Mouse (Mus musculus) bone marrow, adult 2 months (tissue): ENCODE measurements at regions not wholly inside any gene's neighbourhood (a gene's known extent, or its start where the extent isn't known, plus 50 kb on each side); places are given as distances from the start of the nearest gene placed in this dataset.

Source experiments
- H3K27ac ChIP-seq: fragments of 200-500 bp; 2 replicates; pipeline ENCODE4 v1.5.1; 2012; ENCODE audit warnings: low read depth, mild to moderate bottlenecking, control low read depth, inconsistent platforms, low read length; ENCODE audit not compliant: control insufficient read depth, poor library complexity, insufficient read depth
- H3K4me1 ChIP-seq: fragments of 200-500 bp; 2 replicates; pipeline ENCODE4 v1.6.1; 2011; ENCODE audit warnings: low read length; ENCODE audit not compliant: control insufficient read depth, insufficient read depth
- H3K4me3 ChIP-seq: fragments of 200-500 bp; replicated peaks from 2 replicates; pipeline ENCODE3; 2011; ENCODE audit warnings: mild to moderate bottlenecking, low read depth, low read length, control low read depth; ENCODE audit not compliant: control insufficient read depth
- CTCF ChIP-seq: fragments of 200-500 bp; IDR thresholded peaks from 2 replicates; pipeline ENCODE4 v1.5.1; 2011; ENCODE audit warnings: low read length, control low read depth; ENCODE audit not compliant: control insufficient read depth, insufficient read depth
- POLR2A ChIP-seq: fragments of 200-500 bp; IDR thresholded peaks from 2 replicates; pipeline ENCODE4 v1.6.1; 2011; ENCODE audit warnings: low read depth, mild to moderate bottlenecking, control low read depth, low read length, borderline replicate concordance; ENCODE audit not compliant: control insufficient read depth
- WGBS: fragments of 180-500 bp; shearing (Covaris S2); methylation state at CpG from one replicate; pipeline ENCODE4 v1.1.7; 2018; 5-methylcytosine and 5-hydroxymethylcytosine counted together

- TF ChIP-seq CTCF: no peak
- no peak for TF ChIP-seq POLR2A
- H3K4me3 ChIP-seq: no peak overlapping the region
- peaks cover 3% of the 10 kb centered on the region; the same call in 1 of the 2 replicates for H3K4me1 ChIP-seq
- 80% methylated on average over 6 of the region's 6 CpGs for WGBS
- peak overlapping the region; percentile 60 for H3K27ac ChIP-seq
Observed at GRCm38 (mm10) chr3:41170566-41170965, 87.7 kb upstream of the Pgrmc2 start.

- Histone ChIP-seq H3K4me3 (no peak overlapping the region), H3K4me1 (peaks cover 3% of the 10 kb centered on the region; the same call in 1 of the 2 replicates), H3K27ac (peak overlapping the region; percentile 90)
- no peak for TF ChIP-seq POLR2A
- no peak for TF ChIP-seq CTCF
- WGBS: 53% methylated on average over 10 of the region's 10 CpGs
Observed at GRCm38 (mm10) chr3:41169430-41169829, 86.6 kb upstream of the Pgrmc2 start.

- 87% methylated on average over 11 of the region's 11 CpGs for WGBS
- no peak overlapping the region for H3K27ac ChIP-seq
- H3K4me1 ChIP-seq: peaks cover 3% of the 10 kb centered on the region; the same call in 1 of the 2 replicates
- H3K4me3 ChIP-seq: no peak overlapping the region
- peak; percentile 37 for TF ChIP-seq CTCF
- TF ChIP-seq POLR2A: no peak
Observed at GRCm38 (mm10) chr3:41168181-41168967, 85.5 kb upstream of the Pgrmc2 start.

- WGBS: 91% methylated on average over 3 of the region's 3 CpGs
- Histone ChIP-seq H3K4me3 (no peak overlapping the region), H3K4me1 (peaks cover 3% of the 10 kb centered on the region; the same call in 1 of the 2 replicates), H3K27ac (no peak overlapping the region)
- TF ChIP-seq POLR2A: no peak
- no peak for TF ChIP-seq CTCF
Observed at GRCm38 (mm10) chr3:41167476-41167875, 84.6 kb upstream of the Pgrmc2 start.

- Histone ChIP-seq H3K4me1 (peaks cover 2% of the 10 kb centered on the region; the same call in 1 of the 2 replicates), H3K4me3 (no peak overlapping the region), H3K27ac (no peak overlapping the region)
- TF ChIP-seq CTCF: no peak
- TF ChIP-seq POLR2A: no peak
- 84% methylated on average over 7 of the region's 7 CpGs for WGBS
Observed at GRCm38 (mm10) chr3:41164736-41165135, 81.9 kb upstream of the Pgrmc2 start.

- H3K4me1 ChIP-seq: peaks cover 2% of the 10 kb centered on the region; the same call in 1 of the 2 replicates
- no peak overlapping the region for H3K4me3 ChIP-seq
- no peak overlapping the region for H3K27ac ChIP-seq
- 54% methylated on average over 3 of the region's 3 CpGs for WGBS
- no peak for TF ChIP-seq POLR2A
- TF ChIP-seq CTCF: no peak
Observed at GRCm38 (mm10) chr3:41163767-41164166, 80.9 kb upstream of the Pgrmc2 start.

- TF ChIP-seq POLR2A: no peak
- TF ChIP-seq CTCF: no peak
- Histone ChIP-seq H3K27ac (no peak overlapping the region), H3K4me3 (no peak overlapping the region), H3K4me1 (no peaks in the 10 kb centered on the region)
- 93% methylated on average over 1 of the region's 1 CpGs for WGBS
Observed at GRCm38 (mm10) chr3:41162514-41162913, 79.7 kb upstream of the Pgrmc2 start.

- Histone ChIP-seq H3K4me3 (no peak overlapping the region), H3K4me1 (peaks cover 1% of the 10 kb centered on the region; the same call in 1 of the 2 replicates), H3K27ac (no peak overlapping the region)
- 0 out of 2 replicates have a peak, but pooled peaks have one; percentile 14 for TF ChIP-seq CTCF
- no peak for TF ChIP-seq POLR2A
Observed at GRCm38 (mm10) chr3:41160648-41161047, 77.8 kb upstream of the Pgrmc2 start.

- TF ChIP-seq CTCF (no peak), POLR2A (no peak)
- 67% methylated on average over 12 of the region's 12 CpGs for WGBS
- Histone ChIP-seq H3K4me3 (no peak overlapping the region), H3K27ac (no peak overlapping the region), H3K4me1 (peaks cover 3% of the 10 kb centered on the region; the same call in 1 of the 2 replicates)
Observed at GRCm38 (mm10) chr3:41158314-41158973, 75.6 kb upstream of the Pgrmc2 start.
